Mouse (Mus musculus): ENCODE measurements at regions not wholly inside any gene's neighbourhood (a gene's known extent, or its start where the extent isn't known, plus 50 kb on each side); places are given as distances from the start of the nearest gene placed in this dataset.
A peak's percentile ranks its signal among the peaks of the same experiment; 100 is the strongest.

DNA sequence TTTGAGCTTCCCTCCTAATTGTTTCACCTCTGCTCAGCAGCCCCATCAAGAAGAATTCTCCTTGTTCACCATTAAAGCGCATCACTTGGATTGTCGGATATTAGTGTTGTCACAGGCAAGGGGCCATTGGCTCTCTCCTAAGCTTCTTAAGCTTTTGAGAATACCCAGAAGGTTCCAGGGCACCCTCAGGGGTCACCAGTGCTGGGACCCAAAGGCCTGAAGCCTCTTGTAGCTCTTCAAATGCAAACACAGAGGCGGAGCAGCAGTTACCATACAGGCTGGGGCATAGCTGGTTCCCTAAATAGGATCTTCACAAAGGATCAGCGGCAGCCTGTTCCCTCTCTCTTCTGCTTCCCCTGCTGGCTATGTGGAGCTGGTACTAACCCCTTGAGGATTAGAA is 175.3 kb upstream of the A230072I06Rik start:
- no peak overlapping the region for H3K4me3 ChIP-seq (ENCODE audit: insufficient read depth, low read depth, low read length)
- no peak overlapping the region for H3K27ac ChIP-seq (ENCODE audit: insufficient read depth, low read depth, low read length)
- TF ChIP-seq CTCF (IDR thresholded peaks at IDR 0.05; ENCODE audit: insufficient read depth, low read depth, low read length) (no peak), POLR2A (IDR thresholded peaks at IDR 0.05; ENCODE audit: insufficient read depth, low read depth, low read length) (no peak)
- no peaks in the 10 kb centered on the region for H3K4me1 ChIP-seq (ENCODE audit: control insufficient read depth, insufficient read depth, low read length)
- 87% methylated on average over 4 of the region's 4 CpGs for WGBS

- WGBS: 67% methylated on average over 15 of the region's 15 CpGs
- no peak overlapping the region for H3K27ac ChIP-seq (ENCODE audit: insufficient read depth, low read depth, low read length)
- peaks cover 14% of the 10 kb centered on the region for H3K4me1 ChIP-seq (ENCODE audit: control insufficient read depth, insufficient read depth, low read length)
Measured at GRCm38 (mm10) chr8:12105106-12105901, 173.3 kb upstream of the A230072I06Rik start.

GRCm38 (mm10) chr8:12108578-12108977 is 170.0 kb upstream of the A230072I06Rik start:
- no peak overlapping the region for H3K4me3 ChIP-seq (ENCODE audit: insufficient read depth, low read depth, low read length)
- TF ChIP-seq POLR2A (IDR thresholded peaks at IDR 0.05; ENCODE audit: insufficient read depth, low read depth, low read length): no peak
- no peak for TF ChIP-seq CTCF (IDR thresholded peaks at IDR 0.05; ENCODE audit: insufficient read depth, low read depth, low read length)
- no peak overlapping the region for H3K27ac ChIP-seq (ENCODE audit: insufficient read depth, low read depth, low read length)
- WGBS: 86% methylated on average over 5 of the region's 5 CpGs
- H3K4me1 ChIP-seq (ENCODE audit: control insufficient read depth, insufficient read depth, low read length): peaks cover 20% of the 10 kb centered on the region

More at GRCm38 (mm10) chr8:12105106-12105901, 173.3 kb upstream of the A230072I06Rik start:
- no peak for TF ChIP-seq CTCF (IDR thresholded peaks at IDR 0.05; ENCODE audit: insufficient read depth, low read depth, low read length)
- TF ChIP-seq POLR2A (IDR thresholded peaks at IDR 0.05; ENCODE audit: insufficient read depth, low read depth, low read length): no peak
- no peak overlapping the region for H3K4me3 ChIP-seq (ENCODE audit: insufficient read depth, low read depth, low read length)

- 86% methylated on average over 10 of the region's 10 CpGs for WGBS
- TF ChIP-seq CTCF (IDR thresholded peaks at IDR 0.05; ENCODE audit: insufficient read depth, low read depth, low read length): no peak
- TF ChIP-seq POLR2A (IDR thresholded peaks at IDR 0.05; ENCODE audit: insufficient read depth, low read depth, low read length): no peak
- Histone ChIP-seq H3K4me3 (ENCODE audit: insufficient read depth, low read depth, low read length) (no peak overlapping the region), H3K4me1 (ENCODE audit: control insufficient read depth, insufficient read depth, low read length) (peaks cover 20% of the 10 kb centered on the region), H3K27ac (ENCODE audit: insufficient read depth, low read depth, low read length) (no peak overlapping the region)
Measured at GRCm38 (mm10) chr8:12111626-12112025, 167.0 kb upstream of the A230072I06Rik start.

GRCm38 (mm10) chr8:12113023-12113422 is 165.6 kb upstream of the A230072I06Rik start:
- Histone ChIP-seq H3K4me3 (ENCODE audit: insufficient read depth, low read depth, low read length) (no peak overlapping the region), H3K4me1 (ENCODE audit: control insufficient read depth, insufficient read depth, low read length) (peaks cover 20% of the 10 kb centered on the region), H3K27ac (ENCODE audit: insufficient read depth, low read depth, low read length) (no peak overlapping the region)
- 70% methylated on average over 8 of the region's 8 CpGs for WGBS
- TF ChIP-seq POLR2A (IDR thresholded peaks at IDR 0.05; ENCODE audit: insufficient read depth, low read depth, low read length) (no peak), CTCF (IDR thresholded peaks at IDR 0.05; ENCODE audit: insufficient read depth, low read depth, low read length) (no peak)

DNA sequence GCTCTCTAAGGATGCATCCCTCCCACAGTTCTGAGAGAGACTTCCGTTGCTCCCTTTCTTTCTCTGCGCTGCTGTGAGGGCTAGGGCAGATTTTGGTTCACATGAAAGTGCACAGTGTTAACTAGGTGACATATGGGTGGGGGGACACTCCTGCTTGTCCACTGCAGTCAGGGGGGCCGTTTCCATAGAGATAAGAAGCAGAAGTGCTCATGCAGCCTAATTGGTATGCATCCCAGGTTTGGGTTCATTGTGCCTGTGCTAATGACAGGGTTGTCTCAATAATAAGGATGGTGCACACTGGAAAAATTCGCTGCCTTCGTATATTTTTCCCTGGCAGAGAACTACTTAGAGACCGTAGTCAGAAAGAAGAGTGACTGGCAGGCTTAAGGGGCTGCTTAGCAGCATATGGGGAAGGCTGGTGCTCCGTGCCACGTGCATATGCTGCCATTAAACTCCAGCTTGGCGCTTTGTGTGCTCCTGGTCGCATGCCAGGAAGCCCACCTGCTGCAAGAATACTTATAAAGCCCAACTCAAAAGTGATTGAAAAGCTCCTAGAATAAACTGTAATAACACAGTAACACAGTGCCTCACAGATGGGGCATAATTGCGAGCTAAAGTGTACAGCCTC is 152.1 kb upstream of the A230072I06Rik start:
- Histone ChIP-seq H3K27ac (ENCODE audit: insufficient read depth, low read depth, low read length) (peak overlapping the region; percentile 63), H3K4me3 (ENCODE audit: insufficient read depth, low read depth, low read length) (no peak overlapping the region), H3K4me1 (ENCODE audit: control insufficient read depth, insufficient read depth, low read length) (peaks cover 17% of the 10 kb centered on the region)
- 7% methylated on average over 11 of the region's 11 CpGs for WGBS
- TF ChIP-seq POLR2A (IDR thresholded peaks at IDR 0.05; ENCODE audit: insufficient read depth, low read depth, low read length) (no peak), CTCF (IDR thresholded peaks at IDR 0.05; ENCODE audit: insufficient read depth, low read depth, low read length) (no peak)

DNA sequence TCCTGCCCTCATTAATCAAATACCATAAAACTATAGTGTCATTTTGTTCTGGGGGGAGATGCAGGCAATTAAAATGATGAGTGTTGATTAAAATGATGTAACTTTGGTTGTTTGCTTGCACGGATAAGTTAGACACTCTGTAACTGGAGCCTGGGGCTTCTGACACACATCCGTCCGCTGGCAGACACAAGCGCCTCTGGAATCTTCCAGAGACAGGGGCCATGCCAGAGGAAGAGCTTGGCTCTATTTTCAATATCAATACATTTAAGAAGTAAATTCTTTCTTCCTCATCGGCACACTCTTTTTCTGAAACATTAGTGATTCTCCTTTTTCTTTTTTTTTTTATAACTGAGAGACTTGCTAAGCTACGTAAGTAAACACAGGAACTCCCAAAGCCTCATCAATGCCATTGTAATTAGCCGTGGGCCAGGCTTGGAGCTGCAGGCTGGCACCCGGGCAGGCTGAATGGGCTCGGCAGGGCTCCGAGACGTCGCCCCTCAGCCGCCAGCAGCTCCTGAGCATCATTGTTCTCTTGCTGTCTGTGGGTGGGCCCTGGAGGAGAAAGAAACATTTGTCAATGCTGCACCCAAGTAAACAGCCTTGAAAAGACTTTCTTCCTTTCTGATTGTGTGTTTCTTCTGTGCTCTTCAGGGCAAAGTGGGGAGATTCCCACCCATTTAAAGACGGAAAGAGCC is 151.4 kb upstream of the A230072I06Rik start:
- H3K27ac ChIP-seq (ENCODE audit: insufficient read depth, low read depth, low read length): peak overlapping the region; percentile 77
- H3K4me3 ChIP-seq (ENCODE audit: insufficient read depth, low read depth, low read length): no peak overlapping the region
- 14% methylated on average over 14 of the region's 14 CpGs for WGBS
- peaks cover 17% of the 10 kb centered on the region for H3K4me1 ChIP-seq (ENCODE audit: control insufficient read depth, insufficient read depth, low read length)
- TF ChIP-seq CTCF (IDR thresholded peaks at IDR 0.05; ENCODE audit: insufficient read depth, low read depth, low read length) (no peak), POLR2A (IDR thresholded peaks at IDR 0.05; ENCODE audit: insufficient read depth, low read depth, low read length) (no peak)

- Histone ChIP-seq H3K27ac (ENCODE audit: insufficient read depth, low read depth, low read length) (peak overlapping the region; percentile 77), H3K4me1 (ENCODE audit: control insufficient read depth, insufficient read depth, low read length) (peaks cover 17% of the 10 kb centered on the region), H3K4me3 (ENCODE audit: insufficient read depth, low read depth, low read length) (no peak overlapping the region)
- no peak for TF ChIP-seq POLR2A (IDR thresholded peaks at IDR 0.05; ENCODE audit: insufficient read depth, low read depth, low read length)
- no peak for TF ChIP-seq CTCF (IDR thresholded peaks at IDR 0.05; ENCODE audit: insufficient read depth, low read depth, low read length)
- 20% methylated on average over 4 of the region's 4 CpGs for WGBS
Measured at GRCm38 (mm10) chr8:12127801-12128490, 150.7 kb upstream of the A230072I06Rik start.
